Mouse (Mus musculus) thymus, postnatal 14 days (tissue): ENCODE results near the gene Matn4.

ENCODE experiments used
- DNase-seq: peaks from one replicate; pipeline ENCODE4 v3.0.0; 2021

Gene Matn4

GRCm38 (mm10) chr2:164435216-164436090 lies 30.5 kb upstream of the Matn4 start:
- no peak for DNase-seq

DNA sequence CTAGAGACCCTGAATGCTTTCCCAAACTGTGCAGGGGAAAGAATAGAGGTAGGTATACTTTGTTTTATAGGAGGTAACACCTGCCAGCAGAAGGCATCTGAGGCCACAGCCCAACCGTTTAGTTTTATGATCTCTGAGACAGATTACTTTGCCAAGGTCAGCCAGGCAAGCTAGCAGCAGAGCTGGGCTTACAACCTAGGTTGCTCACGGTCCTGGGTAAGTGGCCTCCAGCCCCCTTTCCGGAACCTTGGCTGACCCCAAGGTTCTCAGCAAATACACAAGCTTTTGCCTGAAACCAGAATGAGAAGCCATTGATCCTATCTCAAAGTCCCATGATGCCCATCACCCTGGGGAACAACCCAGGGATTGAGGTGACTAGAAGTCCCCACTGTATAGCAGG lies 29.7 kb upstream of the Matn4 start:
- no peak for DNase-seq

GRCm38 (mm10) chr2:164433278-164433895 lies 28.4 kb upstream of the Matn4 start:
- no peak for DNase-seq

DNA sequence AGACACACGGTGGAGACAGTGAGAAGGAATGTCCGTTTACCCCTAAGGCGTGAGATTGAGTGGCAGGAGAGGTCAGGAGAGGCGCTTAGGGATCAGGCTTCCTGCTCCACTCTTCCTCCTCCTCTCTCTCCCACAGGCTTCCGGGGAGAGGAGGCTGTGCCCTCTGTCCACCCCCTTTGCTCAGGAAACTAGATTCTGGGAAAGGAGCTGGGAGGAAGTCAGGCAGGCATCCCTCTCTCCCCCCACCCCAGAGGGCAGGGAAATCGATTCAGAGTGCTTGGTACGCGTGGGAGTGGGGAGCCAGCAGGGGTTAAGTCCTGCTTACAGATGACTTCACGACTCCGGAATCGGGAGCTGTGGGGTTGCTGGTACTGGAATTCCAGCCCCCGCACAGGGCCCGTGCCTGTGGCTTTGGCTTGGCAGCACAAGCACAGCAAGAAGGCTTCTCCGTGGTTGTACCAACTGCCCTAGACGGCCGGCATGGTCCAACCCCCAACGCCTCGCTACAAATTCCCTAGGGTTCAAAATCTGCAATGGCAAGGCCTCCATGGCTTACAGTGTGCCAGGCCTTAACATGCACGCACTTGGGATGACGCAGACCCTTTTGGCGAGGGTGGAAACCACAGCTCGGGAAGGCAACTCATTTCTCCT lies 27.7 kb upstream of the Matn4 start:
- no peak for DNase-seq

DNA sequence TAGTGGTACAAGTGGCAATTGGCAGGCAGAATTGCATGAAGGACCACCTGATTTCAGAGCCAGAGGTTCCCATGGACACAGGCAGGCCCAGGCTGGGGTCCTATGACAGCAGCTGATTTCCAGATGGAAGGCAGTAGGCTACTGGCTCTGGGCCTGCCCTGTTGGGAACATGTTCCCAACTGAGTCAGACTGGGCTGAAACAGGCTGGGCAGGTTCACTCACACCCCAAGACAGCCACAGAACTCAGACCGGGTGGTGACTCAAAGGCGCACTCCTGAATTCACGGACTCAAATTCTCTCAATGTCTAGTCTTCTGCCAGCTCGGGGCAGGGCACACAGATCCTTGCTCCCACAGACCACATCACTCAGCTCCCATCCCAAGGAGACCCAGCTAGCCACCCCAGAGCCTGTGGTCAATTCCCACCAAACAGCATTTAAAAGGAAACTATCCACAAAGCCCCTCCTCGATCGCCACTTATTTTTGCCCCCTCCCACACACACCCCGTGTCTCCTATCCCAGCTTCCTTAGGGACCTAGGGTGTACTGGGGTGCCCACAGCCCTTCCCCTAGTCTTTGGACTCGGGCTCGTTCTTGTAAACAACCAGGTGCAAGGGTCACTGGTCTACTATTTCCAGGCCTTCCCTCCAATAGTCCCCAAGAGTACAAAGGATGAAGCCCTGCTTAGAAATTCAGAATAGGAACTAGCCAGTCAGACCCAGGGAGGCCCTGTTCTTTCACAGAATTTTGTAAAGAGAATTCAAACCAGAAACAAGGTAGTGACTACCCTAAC lies 26.9 kb upstream of the Matn4 start:
- no peak for DNase-seq

DNA sequence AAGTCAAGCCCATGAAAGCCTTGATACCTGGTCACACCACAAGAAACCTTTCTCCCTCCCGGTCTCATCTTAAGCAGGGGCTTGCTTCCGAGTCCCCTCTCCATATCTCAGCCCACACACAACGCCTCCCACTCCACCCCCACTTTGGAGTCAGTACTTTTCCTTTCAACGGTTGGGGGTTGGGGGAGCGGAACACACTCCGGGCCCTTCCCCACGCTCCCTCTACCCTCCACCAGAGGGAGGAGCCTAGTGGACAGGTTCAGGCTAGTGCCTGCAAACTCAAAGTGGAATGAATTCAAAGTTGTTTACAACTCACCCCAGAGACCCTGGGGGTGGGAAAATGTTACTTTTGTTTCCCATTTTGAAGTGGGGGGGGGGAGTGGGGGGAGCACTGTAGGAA lies 25.7 kb upstream of the Matn4 start:
- peak; percentile 26 for DNase-seq

- no peak for DNase-seq
Observed at GRCm38 (mm10) chr2:164429881-164430615, 25.1 kb upstream of the Matn4 start.

DNA sequence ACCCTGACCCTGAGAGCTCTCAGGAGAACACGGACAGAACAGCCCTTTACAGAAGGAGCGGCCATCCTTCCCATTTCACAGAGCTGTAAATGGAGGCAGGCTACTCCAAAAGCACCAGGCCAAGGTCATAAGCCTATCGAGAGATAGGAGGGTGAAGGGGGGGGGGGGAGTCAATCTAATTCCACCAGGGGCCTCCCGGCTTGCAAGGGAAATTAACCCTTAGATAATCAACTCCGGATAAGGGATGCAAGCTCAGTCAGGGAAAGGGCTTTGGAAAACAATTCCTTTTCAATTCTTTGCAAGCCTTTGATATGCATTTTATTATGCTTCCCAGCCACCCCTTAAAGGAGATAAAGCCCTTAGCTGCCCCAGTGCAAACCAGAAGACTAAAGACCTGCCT lies 23.5 kb upstream of the Matn4 start:
- DNase-seq: no peak

DNA sequence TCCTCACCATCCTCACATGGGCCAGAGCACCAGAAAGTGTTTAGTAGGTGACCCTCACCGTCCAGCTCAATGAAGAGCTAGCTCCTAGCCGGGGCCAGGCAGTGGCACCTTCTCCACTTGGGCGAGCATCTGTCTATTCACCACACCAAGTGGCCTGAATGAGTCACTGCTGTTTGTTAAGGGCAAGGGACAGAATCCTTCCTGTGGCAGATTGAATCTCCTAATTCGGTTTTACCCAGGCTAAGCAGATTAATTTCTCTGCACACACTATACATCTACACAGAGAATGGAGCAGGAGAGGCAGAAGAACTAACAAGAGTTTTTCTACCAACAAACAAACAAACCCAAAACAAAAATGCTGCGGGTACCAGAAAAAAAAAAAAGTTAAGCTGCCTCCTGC lies 22.0 kb upstream of the Matn4 start:
- no peak for DNase-seq

- DNase-seq: no peak
Observed at GRCm38 (mm10) chr2:164426121-164426520, 21.2 kb upstream of the Matn4 start.

DNA sequence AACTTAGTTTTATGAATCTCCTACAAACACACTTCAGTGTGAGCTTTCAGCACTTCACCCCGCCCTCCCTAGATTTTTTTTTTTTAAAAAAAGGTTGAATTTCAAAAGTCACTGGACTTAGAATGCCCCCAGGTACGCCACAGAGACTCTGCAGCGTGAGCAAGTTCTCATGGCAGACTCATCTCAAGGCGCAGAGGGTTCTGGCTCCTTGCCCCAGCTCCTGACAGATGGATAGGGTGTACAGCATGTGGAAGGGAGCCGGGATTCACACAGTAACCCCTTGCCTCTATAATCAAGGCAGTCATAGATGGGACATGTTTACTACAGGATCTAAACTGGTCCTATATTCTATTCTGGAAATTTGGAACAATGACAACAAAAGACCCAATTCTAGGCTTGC lies 20.4 kb upstream of the Matn4 start:
- DNase-seq: no peak

GRCm38 (mm10) chr2:164424406-164424805 lies 19.4 kb upstream of the Matn4 start:
- no peak for DNase-seq

DNA sequence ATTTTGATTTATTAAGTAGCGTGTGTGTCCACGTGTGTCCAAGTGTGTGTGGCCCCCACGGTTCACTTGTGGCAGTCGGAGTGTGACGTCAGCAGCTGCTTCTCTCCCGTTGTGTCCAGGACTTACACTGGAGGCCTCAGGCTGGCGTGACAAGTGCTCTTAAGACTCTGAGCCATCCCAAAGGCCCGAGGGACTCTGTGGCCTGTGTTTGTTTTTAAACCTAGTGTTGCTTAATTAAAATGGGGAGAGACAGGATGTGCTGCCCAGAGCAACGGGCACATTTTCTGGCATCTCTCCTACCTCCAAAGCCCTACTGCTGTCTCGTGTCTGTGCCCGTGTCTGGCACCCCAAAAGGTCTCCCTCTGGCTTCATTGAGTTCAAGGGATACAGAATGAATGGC lies 18.5 kb upstream of the Matn4 start:
- DNase-seq: no peak

GRCm38 (mm10) chr2:164422675-164423393 lies 17.9 kb upstream of the Matn4 start:
- peak; percentile 32 for DNase-seq

GRCm38 (mm10) chr2:164421979-164422378 lies 17.0 kb upstream of the Matn4 start:
- no peak for DNase-seq

DNA sequence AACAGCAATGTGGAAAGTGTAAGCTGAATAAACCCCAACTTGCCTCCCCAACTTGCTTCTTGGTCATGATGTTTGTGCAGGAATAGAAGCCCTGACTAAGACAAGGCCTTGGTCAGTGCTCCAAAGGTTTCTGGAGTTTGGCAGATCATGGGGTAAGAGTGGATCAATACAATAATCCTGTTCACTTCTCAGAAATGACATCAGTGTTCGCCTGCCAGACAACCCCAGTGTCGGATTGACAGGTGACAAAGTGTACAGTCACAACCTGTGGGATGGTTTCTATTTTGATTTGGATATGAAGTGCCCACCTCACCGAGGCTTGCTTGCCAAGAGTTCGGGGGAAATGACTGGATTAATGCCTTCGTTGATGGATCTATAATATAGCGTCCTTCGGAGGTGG lies 16.3 kb upstream of the Matn4 start:
- DNase-seq: no peak

GRCm38 (mm10) chr2:164419489-164419888 lies 14.5 kb upstream of the Matn4 start:
- no peak for DNase-seq

- DNase-seq: peak; percentile 31
Observed at GRCm38 (mm10) chr2:164418308-164418875, 13.4 kb upstream of the Matn4 start.

GRCm38 (mm10) chr2:164417198-164417597 lies 12.2 kb upstream of the Matn4 start:
- peak; percentile 26 for DNase-seq

GRCm38 (mm10) chr2:164414581-164414980 lies 9.6 kb upstream of the Matn4 start:
- DNase-seq: no peak

- no peak for DNase-seq
Observed at GRCm38 (mm10) chr2:164414167-164414566, 9.2 kb upstream of the Matn4 start.
